Mouse (Mus musculus) cerebral cortex, adult 2 months (tissue): ENCODE data around the gene Fam126a.

ENCODE experiments used
- WGBS: fragments of 180-500 bp; shearing (Covaris S2); methylation state at CpG from one replicate; pipeline ENCODE4 v1.1.7; 2018; 5-methylcytosine and 5-hydroxymethylcytosine counted together

Fam126a gene

DNA sequence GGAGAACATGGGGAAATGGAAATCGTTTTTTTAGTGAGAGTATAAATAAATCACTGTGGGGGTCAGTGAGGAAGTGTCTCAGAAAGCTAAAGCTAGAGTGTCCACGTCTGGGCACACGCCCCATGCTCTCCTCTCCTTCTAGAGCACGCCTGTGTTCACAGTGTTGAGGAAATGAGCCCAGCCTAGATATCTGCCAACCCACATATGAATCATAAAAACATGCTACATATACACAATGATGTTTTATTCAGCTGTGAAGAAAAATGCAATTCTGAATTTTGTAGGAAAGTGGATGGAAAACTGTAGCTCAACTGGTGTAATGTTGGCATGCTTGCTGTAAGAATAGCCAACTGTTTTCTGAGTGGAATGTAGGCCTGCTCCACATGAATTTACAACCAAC is 130.3 kb downstream of the Fam126a start:
- 47% methylated on average over 4 of the region's 4 CpGs for WGBS

- 52% methylated on average over 11 of the region's 11 CpGs for WGBS
Measured at GRCm38 (mm10) chr5:23893864-23894771, 136.4 kb downstream of the Fam126a start.

- WGBS: 69% methylated on average over 5 of the region's 5 CpGs
Measured at GRCm38 (mm10) chr5:23893156-23893863, 137.2 kb downstream of the Fam126a start.

- WGBS: 39% methylated on average over 10 of the region's 10 CpGs
Measured at GRCm38 (mm10) chr5:23890734-23891133, 139.8 kb downstream of the Fam126a start.

GRCm38 (mm10) chr5:23889461-23889860 is 141.0 kb downstream of the Fam126a start:
- 73% methylated on average over 4 of the region's 4 CpGs for whole genome bisulfite sequencing

GRCm38 (mm10) chr5:23887111-23887510 is 143.4 kb downstream of the Fam126a start:
- 76% methylated on average over 3 of the region's 3 CpGs for WGBS

- 60% methylated on average over 5 of the region's 5 CpGs for WGBS
Measured at GRCm38 (mm10) chr5:23874457-23874856, 156.0 kb downstream of the Fam126a start.

GRCm38 (mm10) chr5:23872586-23872985 is 157.9 kb downstream of the Fam126a start:
- WGBS: 81% methylated on average over 6 of the region's 6 CpGs

DNA sequence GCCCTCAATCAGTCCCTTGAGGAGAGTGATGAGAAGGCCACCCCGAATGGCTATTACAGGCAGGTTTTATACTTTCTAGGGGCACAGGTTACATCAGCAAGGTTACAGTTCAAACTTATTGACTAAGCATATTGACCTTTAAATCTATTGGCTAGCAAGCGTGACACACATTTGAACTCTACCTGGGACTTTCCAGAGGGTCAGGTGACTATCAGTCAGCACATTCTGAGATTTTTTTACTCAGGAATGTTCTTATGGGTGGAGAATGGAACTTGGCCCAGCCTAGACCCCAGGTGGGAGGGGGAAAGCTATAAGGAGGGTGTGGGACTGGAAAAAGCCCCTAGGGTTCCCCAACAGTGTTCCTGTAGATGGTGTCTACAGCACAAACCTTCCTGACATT is 159.2 kb downstream of the Fam126a start:
- WGBS: 93% methylated on average over 2 of the region's 2 CpGs

DNA sequence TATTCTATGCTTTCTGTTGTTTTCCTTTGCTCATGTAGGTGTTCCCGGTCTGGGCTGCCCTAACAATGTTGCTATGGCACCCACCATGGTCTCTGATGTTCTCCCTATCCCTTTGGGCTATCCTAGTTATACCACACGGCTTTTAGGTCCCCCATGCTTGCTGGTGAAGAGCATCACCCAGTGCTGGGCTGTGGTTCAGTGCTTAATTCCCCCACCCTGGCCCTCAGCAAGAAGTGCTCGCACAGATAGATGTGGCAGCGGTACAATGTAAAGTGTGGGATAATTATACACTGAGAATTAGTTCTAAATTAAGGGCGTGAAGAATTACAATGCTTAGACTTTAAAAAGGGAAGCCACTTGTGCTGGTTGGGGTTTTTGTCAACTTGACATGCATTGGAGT is 164.5 kb downstream of the Fam126a start:
- WGBS: 63% methylated on average over 5 of the region's 5 CpGs
